Comparison of ENCODE assay signal across 11 mouse cellular contexts in genomic region chr4:145096481-145097039, GRCm38 (mm10).
DNase-seq lines count a peak whose midpoint lies in the region; ATAC-seq and TF ChIP-seq lines count a peak whose summit lies in the region.
"Had no signal": no experiment of that assay in that cellular context is flagged by ENCODE, and none has a peak within 500 bp of the region (broad histone marks: within the 10 kb centered on the region; RNA-seq: fewer than 3 reads in every experiment).

No protein-coding gene starts in this region.

- ATAC-seq in heart, postnatal 0 days (ENCODE audit: insufficient read depth, low read depth) = no peak
- peak; percentile 76 for ATAC-seq in megakaryocyte progenitor cell, adult 5-6 weeks (replicated peaks; ENCODE audit: poor library complexity)
- ATAC-seq: Patski had no signal

- no peaks in the 10 kb centered on the region for H3K9me3 ChIP-seq in heart, postnatal 0 days (replicated peaks; ENCODE audit: control insufficient read depth, low read length)

- H3K4me3 ChIP-seq in heart, postnatal 0 days (ENCODE audit: low read depth, low read length) = no peak overlapping the region

- no peak overlapping the region for H3K9ac ChIP-seq in heart, postnatal 0 days (replicated peaks; ENCODE audit: low read depth, low read length)

- TF ChIP-seq EP300 in heart, postnatal 0 days (IDR thresholded peaks at IDR 0.05; ENCODE audit: low read depth) = no peak

- H3K4me1 ChIP-seq in heart, postnatal 0 days (ENCODE audit: control insufficient read depth, insufficient read depth) = no peaks in the 10 kb centered on the region

- H3K36me3 ChIP-seq in heart, postnatal 0 days (replicated peaks; ENCODE audit: control insufficient read depth, insufficient read depth, low read length) = peaks cover 96% of the 10 kb centered on the region

- 0 out of 2 replicates have a peak overlapping the region, but pooled peaks have one; percentile 43 for H3K27ac ChIP-seq in heart, postnatal 0 days (ENCODE audit: low read depth)

- 79% methylated on average over 5 of the region's 5 CpGs for WGBS in heart, postnatal 0 days

- peak; percentile 63 for DNase-seq in layer of hippocampus, adult 11-12 months (ENCODE audit: low spot score)
- DNase-seq in layer of hippocampus, postnatal 25 days (ENCODE audit: extremely low spot score in 1 of 2, low spot score in 1 of 2) = no peak
- peak; percentile 80 for DNase-seq in cerebellum, adult 9-11 months
- DNase-seq in heart, postnatal 0 days (ENCODE audit: low spot score) = no peak
- DNase-seq in adrenal gland, postnatal 10 days = no peak
- no peak for DNase-seq in spleen, postnatal 4 days (ENCODE audit: low spot score in 2 of 2)
- DNase-seq: gastrocnemius, postnatal 14 days; kidney, postnatal 4 days; lung, postnatal 10 days had no signal

- no peak overlapping the region for H3K4me2 ChIP-seq in heart, postnatal 0 days (ENCODE audit: low read depth, low read length)

- TF ChIP-seq CTCF in heart, postnatal 0 days (IDR thresholded peaks at IDR 0.05; ENCODE audit: low read depth) = no peak

- no peaks in the 10 kb centered on the region for H3K27me3 ChIP-seq in heart, postnatal 0 days (ENCODE audit: control insufficient read depth, insufficient read depth, low read length)
- H3K27me3 ChIP-seq: Patski had no signal

Comparison
In these comparisons a context has a peak if more than half of its experiments do, and no peak if none do; other contexts are left out.
1. DNase-seq: peak in layer of hippocampus, adult 11-12 months (single experiment) and cerebellum, adult 9-11 months (single experiment); none in layer of hippocampus, postnatal 25 days (0 of 2), heart, postnatal 0 days (single experiment), adrenal gland, postnatal 10 days (single experiment) and spleen, postnatal 4 days (0 of 2).